Mouse (Mus musculus): Measurements from ENCODE around the gene Cyp3a57. TPM values are rescaled to one million over a fixed set of nuclear protein-coding genes. Genes with fewer than 3 reads are reported as not detected.
"Not testable (repeated sequence)": the region's sequence is repeated elsewhere in the genome, so short reads cannot be mapped to it uniquely, and the experiment has no call there.

Gene Cyp3a57
- total RNA-seq (2021), result not detected

GRCm38 (mm10) chr5:145344941-145345340, at the start of gene Cyp3a57:
Cyp3a57 (plus strand) TSS chr5:145345279.
- intact Hi-C loops (cut with DNase I), result loop anchor here (10.0 kb wide), 1 partner anchor 720 kb away; no protein-coding TSS in a partner anchor
- no peak for DNase-seq (ENCODE audit: low spot score in 2 of 2)

GRCm38 (mm10) chr5:145300469-145300868, 44.6 kb upstream of the Cyp3a57 start:
- peak in 1 of 2 experiments; percentile 27 for DNase-seq (ENCODE audit: low spot score in 2 of 2)
- intact Hi-C loops (cut with DNase I), result no loop called here

- DNase-seq (ENCODE audit: low spot score in 2 of 2); intact Hi-C loops (cut with DNase I): not testable (repeated sequence)
Observed at GRCm38 (mm10) chr5:145301796-145302195, 43.3 kb upstream of the Cyp3a57 start.

- no peak for DNase-seq (ENCODE audit: low spot score in 2 of 2)
- intact Hi-C loops (cut with DNase I), result no loop called here
Observed at GRCm38 (mm10) chr5:145302424-145302823, 42.7 kb upstream of the Cyp3a57 start.

GRCm38 (mm10) chr5:145306953-145307352, 38.1 kb upstream of the Cyp3a57 start:
- intact Hi-C loops (cut with DNase I), result not testable (repeated sequence)

GRCm38 (mm10) chr5:145307811-145308210, 37.3 kb upstream of the Cyp3a57 start:
- intact Hi-C loops (cut with DNase I); DNase-seq (ENCODE audit: low spot score in 2 of 2): not testable (repeated sequence)

More at GRCm38 (mm10) chr5:145306953-145307352, 38.1 kb upstream of the Cyp3a57 start:
- DNase-seq (ENCODE audit: low spot score in 2 of 2), result not testable (repeated sequence)

- intact Hi-C loops (cut with DNase I), result no loop called here
- no peak for DNase-seq (ENCODE audit: low spot score in 2 of 2)
Observed at GRCm38 (mm10) chr5:145313845-145314244, 31.2 kb upstream of the Cyp3a57 start.

- intact Hi-C loops (cut with DNase I), result no loop called here
- no peak for DNase-seq (ENCODE audit: low spot score in 2 of 2)
Observed at GRCm38 (mm10) chr5:145317141-145317540, 27.9 kb upstream of the Cyp3a57 start.

GRCm38 (mm10) chr5:145338756-145339155, 6.3 kb upstream of the Cyp3a57 start:
- intact Hi-C loops (cut with DNase I), result not testable (repeated sequence)

GRCm38 (mm10) chr5:145349697-145350096, 4.6 kb downstream of the Cyp3a57 start:
- DNase-seq (ENCODE audit: low spot score in 2 of 2), result peak in 1 of 2 experiments; percentile 4
- intact Hi-C loops (cut with DNase I), result loop anchor here (10.0 kb wide), 1 partner anchor 715 kb away; no protein-coding TSS in a partner anchor

More at GRCm38 (mm10) chr5:145338756-145339155, 6.3 kb upstream of the Cyp3a57 start:
- peak in 1 of 2 experiments; percentile 80 for DNase-seq (ENCODE audit: low spot score in 2 of 2)

- intact Hi-C loops (cut with DNase I), result no loop called here
- DNase-seq (ENCODE audit: low spot score in 2 of 2), result no peak
Observed at GRCm38 (mm10) chr5:145353081-145353480, 8.0 kb downstream of the Cyp3a57 start.

- intact Hi-C loops (cut with DNase I); DNase-seq (ENCODE audit: low spot score in 2 of 2): not testable (repeated sequence)
Observed at GRCm38 (mm10) chr5:145415416-145415815, 70.3 kb downstream of the Cyp3a57 start.

GRCm38 (mm10) chr5:145422287-145422686, 77.2 kb downstream of the Cyp3a57 start:
- DNase-seq (ENCODE audit: low spot score in 2 of 2), result no peak
- intact Hi-C loops (cut with DNase I), result no loop called here

- DNase-seq (ENCODE audit: low spot score in 2 of 2), result no peak
- intact Hi-C loops (cut with DNase I), result no loop called here
Observed at GRCm38 (mm10) chr5:145431004-145431403, 85.9 kb downstream of the Cyp3a57 start.

GRCm38 (mm10) chr5:145433688-145434087, 88.6 kb downstream of the Cyp3a57 start:
- intact Hi-C loops (cut with DNase I), result no loop called here
- no peak for DNase-seq (ENCODE audit: low spot score in 2 of 2)

Other genes with a start within 250 kb of the Cyp3a57 start
- 10 to 100 TPM; 23.0 to 25.1 TPM for gene Arpc1b, start 231.1 kb upstream of the Cyp3a57 start, total RNA-seq (2021)
- gene Pdap1, start 205.0 kb upstream of the Cyp3a57 start, total RNA-seq (2021), result 10 to 100 TPM; 89.7 to 91.5 TPM
- gene Bud31, start 204.9 kb upstream of the Cyp3a57 start, total RNA-seq (2021), result 10 to 100 TPM; 81.0 to 85.3 TPM
- gene Ptcd1, start 178.2 kb upstream of the Cyp3a57 start, total RNA-seq (2021), result 10 to 100 TPM; 18.8 to 19.8 TPM
- gene Cpsf4, start 178.1 kb upstream of the Cyp3a57 start, total RNA-seq (2021), result 10 to 100 TPM; 21.4 to 21.7 TPM
- 100 to 1,000 TPM; 262 to 266 TPM for gene Atp5j2, start 153.2 kb upstream of the Cyp3a57 start, total RNA-seq (2021)
- gene Zkscan14, start 143.4 kb upstream of the Cyp3a57 start, total RNA-seq (2021), result 10 to 100 TPM; 11.5 to 12.6 TPM
- 10 to 100 TPM; 10.2 to 11.7 TPM for gene Zkscan5, start 140.7 kb upstream of the Cyp3a57 start, total RNA-seq (2021)
- 10 to 100 TPM; 29.9 to 32.5 TPM for gene Zfp655, start 113.6 kb upstream of the Cyp3a57 start, total RNA-seq (2021)
- 10 to 100 TPM; 17.2 to 19.1 TPM for gene Zscan25, start 64.8 kb upstream of the Cyp3a57 start, total RNA-seq (2021)
- not detected for gene Cyp3a16, start 124.4 kb downstream of the Cyp3a57 start, total RNA-seq (2021)
- not detected for gene Cyp3a41b, start 239.5 kb downstream of the Cyp3a57 start, total RNA-seq (2021)

All from left cerebral cortex, postnatal 25 days (tissue).